Mouse (Mus musculus) hematopoietic stem cell, adult 5-6 weeks (primary cell): ENCODE results near the gene Capn13. TPM values are rescaled to one million over a fixed set of nuclear protein-coding genes. Genes with fewer than 3 reads are reported as not detected.
A peak's percentile ranks its signal among the peaks of the same experiment; 100 is the strongest.

Experiments
- ATAC-seq, 2 experiments: fragments of 125-278 bp in 1 of 2; replicated peaks in 1 of 2; 2 replicates each; pipeline ENCODE4 v1.8.0; 2016 to 2017; ENCODE audit warnings: inconsistent platforms in 2 of 2, mild to moderate bottlenecking in 2 of 2, moderate number of reproducible peaks in 2 of 2, low read depth in 1 of 2, moderate TSS enrichment in 1 of 2; ENCODE audit not compliant: low FRiP score in 2 of 2, poor library complexity in 2 of 2, severe bottlenecking in 2 of 2, insufficient read depth in 1 of 2, low TSS enrichment in 1 of 2
- total RNA-seq: library from RNA; stranded (forward); fragments of 172-1452, 232-1000 nt; gene quantifications from 2 replicates; pipeline ENCODE4 v1.2.3, GENCODE M21; 2017

Gene Capn13
- not detected in 2 replicates for total RNA-seq

DNA sequence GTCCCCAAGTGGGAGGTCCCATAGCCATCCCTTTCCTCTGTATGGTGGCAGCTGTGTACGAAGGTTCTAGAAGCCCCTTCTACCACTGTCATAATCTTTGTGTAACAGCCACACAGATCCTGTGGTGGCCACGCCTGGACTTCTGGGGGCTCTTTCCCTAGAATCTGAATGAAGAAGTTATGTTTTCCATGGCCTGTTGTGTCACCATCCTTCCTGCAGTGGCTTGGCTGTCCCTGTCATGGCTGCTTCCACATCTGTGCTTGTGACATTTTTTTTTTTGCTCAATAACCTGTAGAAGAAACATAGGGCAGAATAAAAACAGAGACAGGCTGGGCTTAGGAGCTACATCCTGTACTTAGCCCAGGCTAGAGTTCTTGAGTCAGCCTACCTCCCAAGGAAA is at the start of gene Capn13:
Gene Capn13 (minus strand): TSS at position 5 of the 400 bp plus-strand sequence.
- ATAC-seq, result peak in 1 of 2 experiments; percentile 39; a peak in 1 of 4 replicates

DNA sequence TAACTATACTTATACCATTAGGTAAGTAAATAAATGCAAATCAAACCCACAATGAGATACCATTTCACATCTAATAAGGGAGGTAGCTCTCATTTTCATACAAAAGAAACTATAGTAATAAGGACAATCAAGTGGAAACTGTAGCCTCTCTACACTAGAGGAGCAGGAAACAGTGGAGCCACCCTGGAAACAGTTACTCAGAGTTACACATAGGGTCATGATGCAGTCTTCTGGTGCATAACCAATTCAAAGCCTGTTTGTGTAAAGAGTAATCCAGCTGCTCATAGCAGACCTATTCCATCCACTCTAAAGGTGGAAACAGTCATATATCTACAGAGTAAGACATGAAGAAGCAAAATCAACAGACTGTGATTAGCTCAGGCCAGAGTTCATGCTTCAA is 48.4 kb upstream of the Capn13 start:
- ATAC-seq, result no peak

GRCm38 (mm10) chr17:73440798-73441197 is 40.1 kb upstream of the Capn13 start:
- ATAC-seq, result no peak

- no peak for ATAC-seq
These were observed 31.9 kb upstream of the Capn13 start for GRCm38 (mm10) chr17:73432564-73433006.

DNA sequence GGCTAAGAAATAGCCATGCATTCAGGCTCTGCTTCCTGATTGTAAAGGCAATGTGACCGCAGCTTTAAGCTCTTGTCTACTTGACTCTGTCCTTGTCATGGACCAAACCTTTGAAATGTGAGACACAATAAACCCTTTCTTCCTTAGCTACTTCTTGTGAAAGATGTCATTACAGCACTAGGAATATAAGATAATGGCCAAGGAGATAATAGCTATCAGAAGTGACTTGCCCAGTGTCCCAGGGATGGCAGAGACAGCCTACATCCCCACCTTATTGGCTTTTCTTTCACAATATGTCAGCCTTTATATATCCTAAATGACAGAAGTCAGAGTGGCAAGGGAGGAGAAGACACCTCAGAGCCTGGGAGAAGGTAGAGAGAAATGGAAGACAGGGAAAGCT is 31.4 kb upstream of the Capn13 start:
- ATAC-seq, result no peak

DNA sequence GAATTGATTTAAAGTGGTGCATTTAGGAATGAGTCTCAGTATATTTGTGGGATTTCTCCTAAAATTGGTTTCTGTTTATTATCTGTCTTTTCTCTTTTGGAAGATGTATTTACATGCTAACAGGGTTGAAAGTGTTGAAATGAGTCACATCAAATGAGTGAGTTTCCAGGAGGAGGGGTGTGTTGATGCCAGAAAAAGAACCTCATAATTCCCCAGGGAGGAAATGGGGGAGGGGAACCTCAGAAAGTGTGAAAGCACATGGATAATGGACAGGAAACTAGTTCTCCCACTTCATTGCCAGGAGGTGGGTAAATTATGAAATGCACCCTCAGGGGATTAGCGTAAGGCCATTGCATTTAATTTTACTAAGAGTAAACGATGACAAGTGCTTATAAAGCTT is 16.7 kb upstream of the Capn13 start:
- ATAC-seq, result no peak

DNA sequence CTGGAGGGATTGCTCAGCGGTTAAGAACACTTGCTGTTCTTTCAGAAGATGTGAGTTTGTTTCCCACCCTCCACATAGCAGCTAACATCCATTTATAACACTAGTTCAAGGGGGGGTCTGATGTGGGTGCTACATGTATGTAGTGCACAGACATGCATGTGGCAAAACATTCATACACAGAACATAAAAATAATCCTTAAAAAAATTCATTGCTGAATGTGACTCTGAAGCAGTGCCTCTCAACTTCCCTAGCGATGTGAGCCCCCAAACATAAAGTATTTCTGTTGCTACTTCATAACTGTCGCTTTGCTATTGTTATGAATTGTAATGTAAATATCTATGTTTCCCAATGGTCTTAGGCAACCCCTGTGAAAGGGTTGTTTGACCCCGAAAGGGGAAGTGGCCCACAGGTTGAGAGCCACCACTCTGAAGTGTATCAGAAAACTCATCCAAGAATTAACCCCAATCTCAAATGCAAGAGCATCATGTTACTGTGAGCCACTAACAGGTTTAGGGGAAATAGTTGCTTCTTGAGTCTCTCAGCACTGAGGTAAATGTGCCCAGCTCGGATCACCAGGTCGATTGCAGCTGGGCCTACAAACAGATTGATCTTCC is 15.6 kb upstream of the Capn13 start:
- ATAC-seq, result peak; percentile 27 to 72; a peak in 1 of 4 replicates

DNA sequence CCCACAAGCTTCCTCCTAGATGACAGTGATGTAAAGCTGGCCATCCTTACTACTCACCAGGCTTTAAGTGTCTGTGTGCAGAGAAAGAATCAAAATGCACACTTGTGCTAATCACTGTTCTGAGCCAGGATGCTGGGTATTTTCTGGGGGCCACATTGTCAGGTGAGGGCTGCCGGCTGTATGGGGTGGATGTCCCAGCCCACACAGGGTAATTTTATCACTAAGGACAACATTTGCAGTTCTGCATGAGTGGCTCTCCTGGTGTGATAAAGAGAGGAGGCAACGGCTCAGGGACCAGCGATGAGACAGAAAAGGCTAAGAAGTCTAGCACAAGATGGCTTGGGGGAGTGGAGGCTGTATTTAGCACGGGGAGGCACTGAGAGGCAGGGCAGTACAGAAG is 11.2 kb upstream of the Capn13 start:
- ATAC-seq, result no peak

DNA sequence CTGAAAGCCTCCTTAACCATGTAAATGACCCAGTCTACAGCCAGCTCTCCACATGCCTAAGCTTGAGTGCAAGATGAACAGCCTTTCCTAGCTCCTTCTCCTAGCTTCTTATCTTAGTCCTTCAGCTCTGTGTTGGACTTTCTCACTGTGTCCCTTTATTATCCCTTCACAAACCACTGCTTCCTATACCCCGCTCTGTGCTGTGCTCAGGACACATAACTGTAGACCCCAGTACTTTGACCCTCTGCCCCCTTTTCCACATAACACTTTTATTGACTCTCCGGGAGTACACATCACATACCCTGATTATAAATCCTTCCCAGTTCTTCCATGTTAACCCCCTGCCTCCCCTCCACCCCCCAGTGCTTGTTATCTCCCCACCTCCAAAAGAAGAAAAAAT is 606 bp upstream of the Capn13 start:
- no peak for ATAC-seq

DNA sequence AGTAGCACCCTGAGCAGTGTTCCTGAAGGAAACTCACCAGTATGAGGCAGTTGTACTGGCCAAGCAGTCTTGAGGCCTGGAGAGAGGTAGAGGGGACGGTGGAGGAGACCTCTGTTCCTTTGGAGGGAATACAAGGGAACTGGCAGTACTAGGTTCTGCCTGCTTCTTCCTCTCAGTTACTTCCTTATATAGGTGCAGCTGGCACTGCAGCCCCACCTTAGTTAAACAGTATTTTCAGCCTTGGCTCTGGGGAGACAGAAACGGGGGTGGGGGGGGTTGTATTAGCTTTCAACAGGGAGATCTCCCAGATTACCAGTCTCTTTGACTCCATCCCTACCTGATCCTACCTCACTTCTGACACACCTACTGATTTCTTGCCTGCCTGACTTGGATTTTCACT is 1.5 kb downstream of the Capn13 start:
- no peak for ATAC-seq

GRCm38 (mm10) chr17:73393361-73393760 is 7.3 kb downstream of the Capn13 start:
- no peak for ATAC-seq

DNA sequence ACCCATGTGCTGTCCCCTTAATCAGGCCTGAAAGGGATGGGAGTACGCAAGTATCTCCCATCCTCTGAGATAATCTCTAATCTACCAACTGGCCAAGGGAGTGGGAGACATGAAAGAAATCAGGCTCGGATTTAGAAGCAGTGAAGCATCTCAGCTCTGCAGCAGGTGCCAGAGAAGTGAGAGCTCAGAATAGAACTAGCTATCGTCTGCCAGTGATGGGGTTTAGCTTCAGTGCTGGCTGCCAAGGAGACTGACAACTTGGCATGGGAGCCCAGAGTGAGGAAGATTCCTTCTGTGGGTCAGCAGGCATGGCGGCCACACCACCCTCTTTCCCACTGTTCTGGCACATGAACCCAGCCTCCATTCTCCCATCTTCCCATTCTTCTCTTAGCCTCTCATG is 8.9 kb downstream of the Capn13 start:
- ATAC-seq, result no peak

DNA sequence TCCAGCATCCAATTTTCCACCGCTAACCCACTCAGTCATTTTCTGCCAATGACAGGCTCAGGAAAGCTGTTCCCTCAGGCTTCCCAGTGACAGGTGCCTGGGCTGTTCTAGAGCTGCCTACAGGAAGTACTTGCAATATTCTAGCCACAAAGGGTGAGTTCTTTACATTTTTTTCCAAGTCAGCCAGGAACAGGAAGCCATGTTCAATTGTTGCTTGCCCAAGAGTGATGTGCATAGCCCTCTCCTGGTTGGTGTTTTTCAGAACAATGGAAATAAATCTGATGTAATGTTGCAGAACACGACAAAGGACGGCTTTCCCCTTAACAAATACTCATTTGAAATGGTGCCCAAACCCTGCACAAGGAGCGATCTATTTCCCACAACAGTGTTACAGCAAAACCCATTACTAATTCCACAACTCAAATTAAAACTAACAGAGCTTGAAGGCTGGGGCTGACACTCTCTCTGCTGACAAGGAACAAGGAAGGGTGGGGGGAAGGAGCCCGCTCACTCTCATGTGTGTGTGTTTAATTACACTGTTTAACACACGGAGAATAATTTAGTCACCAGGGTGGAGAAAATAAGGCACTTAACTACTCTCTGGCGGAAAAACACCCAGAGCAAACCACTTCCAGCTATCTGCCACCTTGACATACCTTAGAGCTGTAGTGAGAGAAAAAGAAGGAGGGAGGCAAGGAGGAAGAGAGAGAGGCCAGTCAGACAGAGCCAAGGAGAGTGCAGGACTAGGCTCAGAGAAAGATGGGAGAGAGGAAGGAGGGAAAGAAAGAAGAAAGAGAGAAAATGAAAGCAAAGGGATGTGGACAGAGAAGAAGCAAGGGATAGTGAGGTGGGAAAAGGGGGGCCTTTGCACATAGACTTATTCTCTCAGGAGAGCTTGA is 10.2 kb downstream of the Capn13 start:
- peak; percentile 42 to 63; a peak in 2 of 4 replicates for ATAC-seq

GRCm38 (mm10) chr17:73389336-73389735 is 11.3 kb downstream of the Capn13 start:
- no peak for ATAC-seq

- ATAC-seq, result no peak
These were observed 14.1 kb downstream of the Capn13 start for GRCm38 (mm10) chr17:73386581-73386980.

- ATAC-seq, result no peak
These were observed 14.7 kb downstream of the Capn13 start for GRCm38 (mm10) chr17:73385940-73386339.

DNA sequence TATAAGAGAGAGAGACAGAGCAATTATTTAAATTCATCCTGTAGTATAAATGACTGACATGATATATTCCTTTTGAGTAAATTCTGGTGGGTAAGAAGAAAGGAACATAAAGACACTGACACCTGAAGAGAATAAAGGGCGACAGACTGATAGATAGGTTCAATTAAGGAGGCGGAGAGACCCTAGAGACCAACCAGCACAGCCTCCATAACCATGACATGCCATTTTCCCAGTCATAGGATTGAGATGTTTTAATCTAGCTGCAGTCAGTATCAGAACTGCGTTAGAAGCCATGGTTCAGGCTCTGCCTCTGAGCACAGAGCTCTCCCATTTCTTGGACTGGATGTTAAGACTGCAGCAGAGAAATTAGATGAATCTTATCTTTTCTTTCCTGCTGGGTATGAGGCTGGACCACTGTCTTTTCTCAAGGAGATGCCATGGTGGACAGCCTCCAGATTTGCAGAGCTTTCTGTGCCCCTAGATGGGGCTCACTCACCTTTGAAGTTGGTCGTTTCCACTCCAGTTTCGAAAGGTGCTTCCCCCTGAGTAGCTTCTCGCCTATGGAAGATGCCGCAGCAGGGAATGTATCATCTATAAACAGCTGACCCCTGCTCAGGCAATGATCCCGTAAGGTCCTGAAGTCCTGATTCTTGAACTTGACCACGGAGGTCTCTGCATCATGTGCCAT is 18.2 kb downstream of the Capn13 start:
- no peak for ATAC-seq

- ATAC-seq, result no peak
These were observed 19.0 kb downstream of the Capn13 start for GRCm38 (mm10) chr17:73381681-73382080.
